Mouse (Mus musculus): ENCODE data around the gene Gm38431. TPM values are rescaled to one million over a fixed set of nuclear protein-coding genes. Genes with fewer than 3 reads are reported as not detected.

Gene Gm38431
- polyA plus RNA-seq, 1 experiment from 2014 or later, result 1.9 TPM

DNA sequence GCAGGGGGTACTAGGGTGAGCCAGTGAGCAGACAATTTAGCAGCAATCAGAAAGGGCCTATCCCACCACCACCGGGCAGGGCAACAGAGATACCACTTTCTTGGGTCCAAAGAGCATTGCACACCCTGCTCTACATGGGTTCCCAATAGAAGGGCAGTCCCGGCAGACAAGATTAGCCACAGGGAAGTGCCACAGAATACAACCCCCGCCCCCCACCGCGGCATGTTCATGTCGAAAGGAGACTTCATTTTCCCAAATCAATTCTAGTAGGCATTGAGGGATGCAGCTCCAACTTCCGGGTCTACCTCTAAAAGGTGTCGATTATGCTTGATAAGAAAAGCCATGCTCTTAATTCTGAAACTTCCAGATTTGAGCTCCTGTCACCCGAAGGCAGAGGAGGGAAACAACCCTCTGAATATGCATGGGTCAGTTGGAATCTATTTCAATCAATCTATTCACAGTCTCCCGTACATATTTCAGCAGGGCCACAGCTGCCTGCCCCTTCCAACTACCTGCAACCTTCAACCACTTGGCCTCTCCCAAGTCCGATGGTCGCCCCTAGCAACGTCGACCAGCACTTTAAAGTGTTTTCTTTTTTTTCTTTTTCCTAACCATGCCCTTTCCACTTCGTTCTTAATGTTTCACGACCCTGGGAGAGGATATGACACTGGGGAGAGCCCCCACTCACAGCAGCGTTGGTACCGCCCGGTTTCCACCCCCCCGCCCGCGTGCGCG lies 658 bp downstream of the Gm38431 start:
- Histone ChIP-seq H3K4me3 (replicated peaks; ENCODE audit: low read length) (peak overlapping the region; percentile 80), H3K27me3 (replicated peaks; ENCODE audit: control insufficient read depth, insufficient read depth, low read length) (no peaks in the 10 kb centered on the region), H3K4me1 (replicated peaks; ENCODE audit: control insufficient read depth, insufficient read depth, low read length) (peaks cover 20% of the 10 kb centered on the region), H3K36me3 (ENCODE audit: control insufficient read depth, insufficient read depth) (peaks cover 23% of the 10 kb centered on the region), H3K4me2 (ENCODE audit: low read length) (peak overlapping the region; percentile 85), H3K9ac (replicated peaks; ENCODE audit: low read depth, low read length) (peak overlapping the region; percentile 81), H3K27ac (ENCODE audit: low read length) (peak overlapping the region; percentile 87), H3K9me3 (ENCODE audit: control insufficient read depth, low read length) (no peaks in the 10 kb centered on the region)
- ATAC-seq, result peak; percentile 6
- 3% methylated on average over 24 of the region's 24 CpGs for WGBS

DNA sequence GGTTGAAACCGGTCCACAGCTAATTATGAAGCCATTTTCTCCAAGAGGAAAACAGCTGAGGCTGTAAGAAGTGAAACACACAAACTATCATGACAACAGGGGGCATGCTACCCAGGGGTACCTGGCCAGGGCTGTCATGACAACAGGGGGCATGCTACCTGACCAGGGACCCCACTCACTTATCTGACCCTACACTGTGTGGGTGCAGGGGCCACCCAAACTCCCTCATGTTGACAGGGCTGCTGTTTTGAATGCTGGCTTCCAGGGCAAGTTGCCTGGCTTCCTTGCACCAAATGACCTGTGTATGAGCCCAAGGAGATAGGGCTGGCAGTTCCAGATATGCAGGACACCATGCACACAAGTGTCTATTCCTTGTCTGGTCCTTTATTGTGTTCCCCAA lies 1.3 kb downstream of the Gm38431 start:
- WGBS, result 81% methylated on average over 1 of the region's 1 CpGs
- ATAC-seq, result no peak
- peak overlapping the region; percentile 81; the same call in 1 of the 2 replicates for H3K9ac ChIP-seq (replicated peaks; ENCODE audit: low read depth, low read length)
- no peaks in the 10 kb centered on the region for H3K9me3 ChIP-seq (ENCODE audit: control insufficient read depth, low read length)
- no peaks in the 10 kb centered on the region for H3K27me3 ChIP-seq (replicated peaks; ENCODE audit: control insufficient read depth, insufficient read depth, low read length)
- H3K27ac ChIP-seq (ENCODE audit: low read length), result no peak overlapping the region
- peak overlapping the region; percentile 80 for H3K4me3 ChIP-seq (replicated peaks; ENCODE audit: low read length)
- peaks cover 28% of the 10 kb centered on the region for H3K36me3 ChIP-seq (ENCODE audit: control insufficient read depth, insufficient read depth)
- H3K4me1 ChIP-seq (replicated peaks; ENCODE audit: control insufficient read depth, insufficient read depth, low read length), result peaks cover 20% of the 10 kb centered on the region
- H3K4me2 ChIP-seq (ENCODE audit: low read length), result peak overlapping the region; percentile 85

DNA sequence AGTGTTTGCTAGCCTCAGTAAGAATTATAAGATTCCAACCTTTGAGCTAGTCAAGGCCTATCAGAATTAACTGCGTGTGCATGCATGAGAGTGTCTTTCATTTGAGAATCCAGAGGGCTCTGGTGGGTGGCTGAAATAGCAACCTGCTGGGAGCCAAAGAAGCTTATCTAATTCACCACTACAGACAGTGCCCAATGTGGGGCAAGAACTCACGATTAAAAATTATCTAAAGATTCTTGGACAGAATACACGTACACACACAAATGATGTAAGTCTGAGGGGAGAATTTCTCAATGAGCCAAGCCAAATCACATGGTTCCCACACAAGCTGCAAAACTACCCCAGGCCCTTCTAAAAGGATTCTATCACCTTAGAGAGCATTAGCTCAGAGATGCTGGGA lies 8.5 kb downstream of the Gm38431 start:
- Histone ChIP-seq H3K9ac (replicated peaks; ENCODE audit: low read depth, low read length) (no peak overlapping the region), H3K27ac (ENCODE audit: low read length) (no peak overlapping the region), H3K4me2 (ENCODE audit: low read length) (no peak overlapping the region), H3K27me3 (replicated peaks; ENCODE audit: control insufficient read depth, insufficient read depth, low read length) (no peaks in the 10 kb centered on the region), H3K36me3 (ENCODE audit: control insufficient read depth, insufficient read depth) (peaks cover 54% of the 10 kb centered on the region), H3K4me1 (replicated peaks; ENCODE audit: control insufficient read depth, insufficient read depth, low read length) (no peaks in the 10 kb centered on the region), H3K4me3 (replicated peaks; ENCODE audit: low read length) (no peak overlapping the region), H3K9me3 (ENCODE audit: control insufficient read depth, low read length) (no peaks in the 10 kb centered on the region)
- no peak for ATAC-seq
- WGBS, result 90% methylated on average over 3 of the region's 3 CpGs

DNA sequence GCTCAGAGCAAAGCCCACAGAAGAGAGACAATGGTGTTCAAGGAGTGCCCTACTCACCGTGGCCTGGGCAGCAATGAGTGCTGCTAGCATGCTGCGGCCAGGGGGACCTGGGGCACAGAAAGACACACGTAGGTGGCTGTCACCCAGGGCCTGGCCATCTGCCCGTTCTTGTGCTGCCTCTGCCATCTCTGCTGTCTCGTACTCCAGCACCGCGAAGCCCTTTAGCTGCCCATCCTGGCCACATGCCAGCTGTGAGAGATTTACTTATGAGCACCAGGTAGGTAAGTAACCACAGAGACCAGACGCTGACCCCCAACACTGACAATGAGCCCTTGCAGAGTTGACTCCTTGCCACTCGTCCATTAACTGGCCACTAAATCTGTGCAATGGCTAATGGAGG lies 10.7 kb downstream of the Gm38431 start:
- ATAC-seq, result no peak
- Histone ChIP-seq H3K4me2 (ENCODE audit: low read length) (no peak overlapping the region), H3K36me3 (ENCODE audit: control insufficient read depth, insufficient read depth) (peaks cover 51% of the 10 kb centered on the region), H3K9me3 (ENCODE audit: control insufficient read depth, low read length) (no peaks in the 10 kb centered on the region), H3K4me1 (replicated peaks; ENCODE audit: control insufficient read depth, insufficient read depth, low read length) (no peaks in the 10 kb centered on the region), H3K27ac (ENCODE audit: low read length) (no peak overlapping the region), H3K9ac (replicated peaks; ENCODE audit: low read depth, low read length) (no peak overlapping the region), H3K27me3 (replicated peaks; ENCODE audit: control insufficient read depth, insufficient read depth, low read length) (no peaks in the 10 kb centered on the region), H3K4me3 (replicated peaks; ENCODE audit: low read length) (no peak overlapping the region)
- WGBS, result 88% methylated on average over 9 of the region's 9 CpGs

DNA sequence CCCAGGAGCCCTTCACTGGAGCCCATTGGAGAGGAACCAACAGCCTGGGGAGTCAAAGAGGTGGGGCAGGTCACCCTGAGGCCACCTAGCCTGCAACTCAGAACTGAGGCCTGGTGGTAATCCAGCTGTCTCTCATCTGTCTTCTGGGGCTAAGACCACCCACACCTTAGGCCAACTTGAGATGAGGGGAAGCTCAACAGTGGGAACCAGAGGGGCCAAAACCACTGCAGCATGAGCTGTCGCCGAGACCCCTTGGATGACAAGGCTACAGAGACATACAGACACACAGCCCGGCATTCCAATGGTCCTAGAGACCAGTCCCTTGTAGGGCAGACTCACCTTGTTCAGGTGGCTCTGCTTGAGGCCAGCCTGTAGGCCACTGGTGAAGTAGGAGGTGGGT lies 16.2 kb downstream of the Gm38431 start:
- ATAC-seq, result no peak
- Histone ChIP-seq H3K36me3 (ENCODE audit: control insufficient read depth, insufficient read depth) (peaks cover 31% of the 10 kb centered on the region), H3K9me3 (ENCODE audit: control insufficient read depth, low read length) (no peaks in the 10 kb centered on the region), H3K4me1 (replicated peaks; ENCODE audit: control insufficient read depth, insufficient read depth, low read length) (peaks cover 15% of the 10 kb centered on the region), H3K9ac (replicated peaks; ENCODE audit: low read depth, low read length) (no peak overlapping the region), H3K4me3 (replicated peaks; ENCODE audit: low read length) (no peak overlapping the region), H3K4me2 (ENCODE audit: low read length) (no peak overlapping the region), H3K27ac (ENCODE audit: low read length) (no peak overlapping the region), H3K27me3 (replicated peaks; ENCODE audit: control insufficient read depth, insufficient read depth, low read length) (no peaks in the 10 kb centered on the region)
- WGBS, result 96% methylated on average over 3 of the region's 3 CpGs

DNA sequence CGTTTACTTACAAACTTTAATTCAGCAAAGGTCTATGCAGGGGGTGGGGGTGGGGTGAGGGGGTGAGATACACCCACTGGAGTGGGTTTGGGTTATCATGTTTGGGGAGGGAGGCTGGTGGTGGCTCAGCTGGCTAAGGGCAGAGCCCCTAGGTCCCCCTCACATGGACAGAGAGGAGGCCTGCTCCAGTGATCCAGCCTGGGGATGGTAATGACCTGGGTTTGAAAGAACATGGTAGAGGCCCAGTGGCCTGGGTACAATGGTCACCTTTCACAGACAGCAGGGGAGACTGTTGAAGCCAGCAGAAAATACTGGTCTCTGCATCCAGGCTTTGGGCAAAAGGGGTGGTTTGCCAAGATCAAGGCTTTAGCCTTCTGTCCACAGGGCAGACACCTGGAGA lies 17.6 kb downstream of the Gm38431 start:
- WGBS, result 93% methylated on average over 1 of the region's 1 CpGs
- Histone ChIP-seq H3K36me3 (ENCODE audit: control insufficient read depth, insufficient read depth) (peaks cover 18% of the 10 kb centered on the region), H3K4me2 (ENCODE audit: low read length) (no peak overlapping the region; the same call in 1 of the 2 replicates), H3K27me3 (replicated peaks; ENCODE audit: control insufficient read depth, insufficient read depth, low read length) (no peaks in the 10 kb centered on the region), H3K4me1 (replicated peaks; ENCODE audit: control insufficient read depth, insufficient read depth, low read length) (peaks cover 15% of the 10 kb centered on the region), H3K4me3 (replicated peaks; ENCODE audit: low read length) (no peak overlapping the region), H3K27ac (ENCODE audit: low read length) (no peak overlapping the region), H3K9me3 (ENCODE audit: control insufficient read depth, low read length) (no peaks in the 10 kb centered on the region), H3K9ac (replicated peaks; ENCODE audit: low read depth, low read length) (no peak overlapping the region)
- no peak for ATAC-seq

DNA sequence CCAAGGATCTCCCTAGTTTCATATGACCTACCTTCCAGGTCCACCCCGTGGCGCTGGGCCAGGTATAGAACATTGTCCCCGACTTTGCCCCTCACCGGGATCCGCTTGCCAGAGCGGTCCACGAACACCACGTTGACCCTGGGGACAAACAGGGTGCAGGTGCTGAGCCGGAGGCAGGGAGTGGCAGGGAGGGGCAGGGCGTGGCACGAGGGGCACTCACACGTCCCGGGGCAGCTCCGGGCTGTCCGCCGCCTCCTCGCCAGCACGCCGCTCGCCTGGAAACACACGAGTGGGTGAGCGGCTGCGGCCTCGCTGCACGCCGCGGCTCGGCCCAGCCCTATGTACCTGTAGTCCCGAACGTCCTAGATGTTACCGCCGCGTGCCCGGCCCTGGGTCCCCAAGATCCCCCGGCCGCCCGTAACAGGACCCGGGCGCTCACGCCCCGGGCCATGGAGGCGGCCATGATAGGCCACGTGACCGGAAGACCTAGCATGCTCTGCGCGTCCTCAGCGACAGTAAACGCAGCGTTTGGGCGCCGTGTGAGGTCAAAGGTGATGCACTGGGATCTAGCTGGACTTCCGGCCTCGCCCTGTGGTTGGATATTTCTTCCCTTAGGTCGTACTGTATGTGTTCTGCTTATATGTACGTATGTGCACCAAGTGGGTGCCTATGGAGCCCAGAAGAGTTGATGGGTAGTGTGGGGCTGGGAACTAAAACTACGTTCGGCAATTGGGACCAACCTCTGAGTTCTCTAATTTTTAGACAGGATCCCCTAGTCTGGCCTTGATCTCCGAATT lies 18.6 kb downstream of the Gm38431 start, which contains the start of the genes Gm49373 and Fdx1l:
Gm49373 (minus strand) TSS at position 53 of the 797 bp plus-strand sequence.
Fdx1l (minus strand) TSS at position 571 of the 797 bp plus-strand sequence.
- Histone ChIP-seq H3K4me1 (replicated peaks; ENCODE audit: control insufficient read depth, insufficient read depth, low read length) (peaks cover 15% of the 10 kb centered on the region), H3K27me3 (replicated peaks; ENCODE audit: control insufficient read depth, insufficient read depth, low read length) (no peaks in the 10 kb centered on the region), H3K4me3 (replicated peaks; ENCODE audit: low read length) (peak within 1 kb of the TSS; percentile 92), H3K4me2 (ENCODE audit: low read length) (peak within 1 kb of the TSS; percentile 96), H3K36me3 (ENCODE audit: control insufficient read depth, insufficient read depth) (peaks cover 10% of the 10 kb centered on the region), H3K9ac (replicated peaks; ENCODE audit: low read depth, low read length) (peak within 1 kb of the TSS; percentile 88), H3K9me3 (ENCODE audit: control insufficient read depth, low read length) (no peaks in the 10 kb centered on the region), H3K27ac (ENCODE audit: low read length) (peak within 1 kb of the TSS; percentile 61)
- 1% methylated on average over 58 of the region's 58 CpGs for WGBS
- peak; percentile 96 for ATAC-seq

DNA sequence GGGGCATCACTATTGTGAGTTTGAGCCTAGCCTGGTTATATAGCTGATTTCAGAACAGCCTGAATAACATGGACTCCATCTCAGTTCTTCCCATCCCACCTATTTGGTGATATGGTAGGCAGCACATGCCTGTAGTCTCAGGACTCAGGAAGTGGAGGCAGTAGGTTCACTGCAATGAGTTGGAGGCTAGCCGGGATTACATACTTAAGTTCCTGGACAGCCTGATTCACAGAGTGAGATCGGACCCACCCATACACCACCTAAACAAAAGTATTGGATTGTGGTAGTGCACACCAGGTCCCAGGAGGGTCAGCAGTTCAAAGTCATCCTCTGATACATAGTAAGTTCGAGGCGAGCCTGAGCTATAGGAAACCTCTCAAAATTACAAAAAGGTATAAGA lies 19.2 kb downstream of the Gm38431 start:
- 15% methylated on average over 4 of the region's 4 CpGs for WGBS
- ATAC-seq, result 0 out of 2 replicates have a peak, but pooled peaks have one; percentile 1
- H3K36me3 ChIP-seq (ENCODE audit: control insufficient read depth, insufficient read depth), result peaks cover 10% of the 10 kb centered on the region

DNA sequence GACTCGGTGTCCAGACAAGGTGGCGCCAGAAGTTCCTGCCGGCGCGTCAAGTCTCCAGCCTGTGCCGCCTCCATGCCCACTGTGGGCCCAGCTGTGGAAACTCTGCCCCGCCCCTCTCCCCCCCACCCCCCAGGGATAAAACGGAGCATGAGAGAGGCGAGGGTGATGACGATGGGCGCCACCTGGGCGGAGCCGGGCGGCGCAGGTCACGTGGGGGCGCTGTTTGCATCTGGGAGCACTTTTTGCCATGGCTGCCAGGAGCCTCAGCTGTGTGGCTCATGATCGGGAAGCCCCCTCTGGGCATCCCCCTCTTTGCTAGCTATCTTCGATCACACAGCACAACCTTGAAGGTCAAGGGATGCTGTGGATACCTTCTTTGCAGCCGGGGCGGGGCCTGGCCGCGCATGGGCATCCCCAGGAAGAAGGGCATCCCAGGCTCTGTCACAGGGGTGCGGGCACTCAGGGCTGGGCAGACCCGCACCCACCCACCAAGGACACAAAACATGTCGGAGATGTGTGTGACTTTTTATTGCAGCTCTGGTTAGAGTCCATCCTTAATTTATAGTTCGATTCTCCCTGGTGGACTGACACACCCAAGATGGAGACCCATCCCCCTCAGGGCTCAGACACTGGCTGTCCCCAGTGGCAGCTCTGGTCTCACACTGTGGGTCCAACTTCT lies 24.7 kb downstream of the Gm38431 start, which contains the start of gene Zglp1:
Zglp1 (minus strand) TSS at position 88 of the 679 bp plus-strand sequence.
- ATAC-seq, result no peak
- no peak within 1 kb of the TSS for H3K9ac ChIP-seq (replicated peaks; ENCODE audit: low read depth, low read length)
- no peak within 1 kb of the TSS for H3K4me2 ChIP-seq (ENCODE audit: low read length)
- H3K27me3 ChIP-seq (replicated peaks; ENCODE audit: control insufficient read depth, insufficient read depth, low read length), result no peaks in the 10 kb centered on the region
- H3K4me1 ChIP-seq (replicated peaks; ENCODE audit: control insufficient read depth, insufficient read depth, low read length), result peaks cover under 1% of the 10 kb centered on the region; the same call in 1 of the 2 replicates
- peaks cover 10% of the 10 kb centered on the region for H3K36me3 ChIP-seq (ENCODE audit: control insufficient read depth, insufficient read depth)
- 86% methylated on average over 27 of the region's 27 CpGs for WGBS
- no peak within 1 kb of the TSS for H3K4me3 ChIP-seq (replicated peaks; ENCODE audit: low read length)
- H3K9me3 ChIP-seq (ENCODE audit: control insufficient read depth, low read length), result no peaks in the 10 kb centered on the region
- no peak within 1 kb of the TSS for H3K27ac ChIP-seq (ENCODE audit: low read length)

More for the DNA sequence above, 19.2 kb downstream of the Gm38431 start:
- Histone ChIP-seq H3K27me3 (replicated peaks; ENCODE audit: control insufficient read depth, insufficient read depth, low read length) (no peaks in the 10 kb centered on the region), H3K27ac (ENCODE audit: low read length) (no peak overlapping the region), H3K9me3 (ENCODE audit: control insufficient read depth, low read length) (no peaks in the 10 kb centered on the region), H3K9ac (replicated peaks; ENCODE audit: low read depth, low read length) (peak overlapping the region; percentile 88), H3K4me1 (replicated peaks; ENCODE audit: control insufficient read depth, insufficient read depth, low read length) (peaks cover 15% of the 10 kb centered on the region), H3K4me3 (replicated peaks; ENCODE audit: low read length) (peak overlapping the region; percentile 92), H3K4me2 (ENCODE audit: low read length) (peak overlapping the region; percentile 96)

Data from forebrain, embryonic 16.5 days (tissue).